ENCODE assay signal across 23 mouse cellular contexts in the genomic region with DNA sequence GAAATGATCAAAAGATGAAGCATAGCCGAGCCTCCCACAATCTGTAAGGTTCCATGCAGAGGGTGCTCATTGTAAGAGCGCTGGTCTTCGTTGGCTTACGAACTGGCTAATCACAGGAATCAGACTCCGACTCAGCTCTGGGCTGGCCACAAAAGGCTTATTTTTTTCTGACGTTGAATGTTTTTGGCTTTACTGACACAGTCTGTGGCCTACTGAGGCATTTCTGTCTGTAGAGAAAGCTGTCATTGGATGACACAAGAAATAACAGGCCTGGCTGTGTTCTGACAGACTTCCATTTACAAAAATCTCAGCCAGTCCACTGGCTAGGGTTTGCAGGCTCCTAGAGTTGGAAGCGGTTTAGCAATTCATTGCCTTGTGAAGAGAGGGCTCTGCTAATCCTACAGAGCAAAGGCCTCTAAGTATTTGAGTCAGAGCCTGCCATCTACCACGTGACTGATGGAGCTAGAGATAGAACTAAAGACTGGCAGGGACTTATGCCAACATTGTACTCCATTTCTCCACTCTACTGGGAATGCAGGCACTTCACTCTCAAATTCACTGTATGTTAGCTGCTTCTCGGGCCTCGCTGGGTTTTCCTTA. TPM values are rescaled to one million over a fixed set of nuclear protein-coding genes. Genes with fewer than 3 reads are reported as not detected.
DNase-seq lines count a peak whose midpoint lies in the region; TF ChIP-seq lines count a peak whose summit lies in the region.
"Had no signal": no experiment of that assay in that cellular context is flagged by ENCODE, and none has a peak within 500 bp of the region (broad histone marks: within the 10 kb centered on the region; RNA-seq: fewer than 3 reads in every experiment).

No protein-coding gene starts in this region.

- no peak overlapping the region for H3K4me3 ChIP-seq in layer of hippocampus, adult 2 months
- H3K4me3 ChIP-seq: embryonic facial prominence, embryonic 13.5 days; left cerebral cortex, adult 2 months; midbrain, embryonic 12.5 days had no signal

- no peak for TF ChIP-seq CTCF in layer of hippocampus, adult 2 months (conservative IDR thresholded peaks at IDR 0.05)

- DNase-seq in layer of hippocampus, adult 2 months (ENCODE audit: low spot score in 2 of 2), result no peak
- no peak for DNase-seq in layer of hippocampus, adult 9-10 months (ENCODE audit: low spot score)
- DNase-seq in 3134 (ENCODE audit: extremely low read depth, insufficient read length, low spot score) (peak; percentile 12), MN1 (ENCODE audit: low spot score) (peak; percentile 59)
- DNase-seq in fat pad, adult 2 months (ENCODE audit: extremely low read depth, low read depth, low spot score), result peak; percentile 71
- no peak for DNase-seq in ovary, postnatal 36 days (ENCODE audit: low spot score)
- no peak for DNase-seq in gastrocnemius, postnatal 10 days
- DNase-seq in adrenal gland, adult (ENCODE audit: inconsistent age in 2 of 2, low spot score in 1 of 2), result no peak
- DNase-seq: adrenal gland, adult 2 months; cerebellum, postnatal 10 days; gastrocnemius, postnatal 14 days; heart, postnatal 10 days; kidney, adult 11 months; left cerebral cortex, postnatal 4 days; liver, postnatal 0 days; lung, postnatal 36 days; retina, postnatal 1 day; thymus, postnatal 25 days had no signal

- peak overlapping the region; percentile 51; the same call in 1 of the 2 replicates for H3K27ac ChIP-seq in layer of hippocampus, adult 2 months
- H3K27ac ChIP-seq: embryonic facial prominence, embryonic 13.5 days; kidney, postnatal 0 days; left cerebral cortex, adult 2 months; midbrain, embryonic 12.5 days; stomach, postnatal 0 days had no signal

RNA-seq across cellular contexts. Expression of a gene that starts 48.9 kb away (rescaled TPM):
- 100 to 1,000 TPM in 1 of 2 experiments, 10 to 100 TPM in 1; 97.7 to 103 TPM for total RNA-seq in layer of hippocampus, adult 2 months (2021)
- total RNA-seq in gastrocnemius, postnatal 10 days (2021), result 100 to 1,000 TPM in 1 of 2 experiments, 10 to 100 TPM in 1; 87.2 to 233 TPM

Comparison
In these comparisons a context has a peak if more than half of its experiments do, and no peak if none do; other contexts are left out.
1. DNase-seq: peak in 3134 (single experiment), MN1 (single experiment) and fat pad, adult 2 months (single experiment); none in layer of hippocampus, adult 2 months (0 of 2), layer of hippocampus, adult 9-10 months (single experiment), ovary, postnatal 36 days (single experiment), gastrocnemius, postnatal 10 days (single experiment) and adrenal gland, adult (0 of 2).